ENCODE assay signal across 8 mouse cellular contexts in the genomic region with DNA sequence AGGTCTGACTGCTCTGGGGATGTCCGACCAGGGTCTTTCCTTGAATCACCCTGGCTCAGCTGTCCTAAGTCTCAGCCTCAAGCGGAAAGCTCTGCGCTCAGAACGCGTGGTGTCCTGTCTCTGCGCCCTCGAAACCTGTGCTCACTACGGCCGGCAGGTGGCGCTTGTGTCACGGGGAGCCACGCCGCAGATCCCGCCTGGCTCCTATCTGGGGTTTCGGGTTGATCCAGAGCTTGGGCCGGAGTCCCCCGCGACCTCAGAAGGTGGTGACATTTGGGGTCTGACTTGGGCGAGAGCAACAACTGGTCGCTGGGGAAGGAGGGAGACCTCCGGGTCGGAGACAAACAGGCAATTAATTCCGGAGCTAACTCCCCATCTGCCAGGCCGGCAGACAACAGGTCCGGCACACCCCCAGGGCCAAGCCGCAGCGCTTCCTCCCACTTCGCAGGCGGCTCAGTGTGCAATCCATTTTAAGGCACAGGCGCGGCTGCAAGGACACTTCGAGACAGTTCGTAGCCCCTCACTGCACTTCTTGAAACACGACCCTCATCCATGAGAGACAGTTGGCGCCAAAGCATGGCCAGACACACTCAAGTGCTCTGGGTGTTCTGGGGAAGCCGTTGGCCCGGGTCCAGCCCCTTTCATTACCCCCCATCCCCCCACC. TPM values are rescaled to one million over a fixed set of nuclear protein-coding genes. Genes with fewer than 3 reads are reported as not detected.
A peak's percentile ranks its signal among the peaks of the same experiment; 100 is the strongest.
DNase-seq lines count a peak whose midpoint lies in the region; ATAC-seq lines count a peak whose summit lies in the region.

No protein-coding gene starts in this region.

- no peak overlapping the region for H3K9ac ChIP-seq in heart, embryonic 15.5 days
- no peak overlapping the region for H3K9ac ChIP-seq in liver, embryonic 11.5 days (ENCODE audit: low read depth, low read length)
- H3K9ac ChIP-seq in stomach, embryonic 14.5 days (replicated peaks; ENCODE audit: low read depth, low read length), result no peak overlapping the region

- H3K4me3 ChIP-seq in brown adipose tissue, adult 24 weeks (ENCODE audit: insufficient read depth, low read depth, low read length), result peak overlapping the region; percentile 95
- H3K4me3 ChIP-seq in forebrain, embryonic 10.5 days, result peak overlapping the region; percentile 64
- H3K4me3 ChIP-seq in heart, embryonic 15.5 days, result peak overlapping the region; percentile 60
- peak overlapping the region; percentile 41 for H3K4me3 ChIP-seq in liver, embryonic 11.5 days (ENCODE audit: low read depth, low read length)
- H3K4me3 ChIP-seq in stomach, embryonic 14.5 days (ENCODE audit: low read depth, low read length), result peak overlapping the region; percentile 55

- peaks cover 88% of the 10 kb centered on the region for H3K27me3 ChIP-seq in forebrain, embryonic 10.5 days (ENCODE audit: poor library complexity, severe bottlenecking)
- peaks cover 85% of the 10 kb centered on the region for H3K27me3 ChIP-seq in heart, embryonic 15.5 days
- peaks cover 80% of the 10 kb centered on the region for H3K27me3 ChIP-seq in liver, embryonic 11.5 days (replicated peaks; ENCODE audit: control insufficient read depth, insufficient read depth, low read length)
- peaks cover 35% of the 10 kb centered on the region for H3K27me3 ChIP-seq in stomach, embryonic 14.5 days (ENCODE audit: control insufficient read depth, insufficient read depth, low read length)

- peak; percentile 49 to 62 for DNase-seq in CD8-positive naive resting alpha-beta T cell, adult 2 months (ENCODE audit: low read depth in 2 of 2, low spot score in 2 of 2)
- DNase-seq in forebrain, embryonic 10.5 days (ENCODE audit: extremely low spot score, low spot score), result peak; percentile 91
- peak; percentile 92 for DNase-seq in kidney, postnatal 10 days
- DNase-seq in liver, embryonic 11.5 days (ENCODE audit: low spot score), result peak; percentile 82
- DNase-seq in natural killer cell, adult 2 months (ENCODE audit: low spot score in 2 of 2), result peak; percentile 49 to 67

- peaks cover 9% of the 10 kb centered on the region; the same call in 1 of the 2 replicates for H3K4me1 ChIP-seq in brown adipose tissue, adult 24 weeks (ENCODE audit: control insufficient read depth, insufficient read depth, insufficient read length, low read length)
- peaks cover 87% of the 10 kb centered on the region for H3K4me1 ChIP-seq in forebrain, embryonic 10.5 days
- H3K4me1 ChIP-seq in heart, embryonic 15.5 days (replicated peaks), result peaks cover 45% of the 10 kb centered on the region
- peaks cover 16% of the 10 kb centered on the region; the same call in 1 of the 2 replicates for H3K4me1 ChIP-seq in liver, embryonic 11.5 days (replicated peaks; ENCODE audit: control insufficient read depth, insufficient read depth, low read length)
- peaks cover 17% of the 10 kb centered on the region for H3K4me1 ChIP-seq in stomach, embryonic 14.5 days (ENCODE audit: control insufficient read depth, insufficient read depth, low read length)

- peaks cover 11% of the 10 kb centered on the region for H3K36me3 ChIP-seq in forebrain, embryonic 10.5 days (replicated peaks)
- H3K36me3 ChIP-seq in heart, embryonic 15.5 days, result no peaks in the 10 kb centered on the region
- H3K36me3 ChIP-seq in liver, embryonic 11.5 days (ENCODE audit: control insufficient read depth, insufficient read depth, low read length), result no peaks in the 10 kb centered on the region
- H3K36me3 ChIP-seq in stomach, embryonic 14.5 days (ENCODE audit: control insufficient read depth, insufficient read depth, low read length), result no peaks in the 10 kb centered on the region

- H3K4me2 ChIP-seq in heart, embryonic 15.5 days, result peak overlapping the region; percentile 92
- peak overlapping the region; percentile 67 for H3K4me2 ChIP-seq in liver, embryonic 11.5 days
- H3K4me2 ChIP-seq in stomach, embryonic 14.5 days (replicated peaks; ENCODE audit: low read depth, low read length), result peak overlapping the region; percentile 87

- WGBS in forebrain, embryonic 10.5 days, result under 1% methylated on average over 37 of the region's 37 CpGs
- WGBS in heart, embryonic 15.5 days, result under 1% methylated on average over 37 of the region's 37 CpGs
- under 1% methylated on average over 37 of the region's 37 CpGs for WGBS in liver, embryonic 11.5 days
- WGBS in stomach, embryonic 14.5 days, result under 1% methylated on average over 37 of the region's 37 CpGs

- no peaks in the 10 kb centered on the region for H3K9me3 ChIP-seq in forebrain, embryonic 10.5 days
- no peaks in the 10 kb centered on the region for H3K9me3 ChIP-seq in heart, embryonic 15.5 days (replicated peaks)
- no peaks in the 10 kb centered on the region for H3K9me3 ChIP-seq in liver, embryonic 11.5 days (ENCODE audit: control insufficient read depth, low read length)
- no peaks in the 10 kb centered on the region for H3K9me3 ChIP-seq in stomach, embryonic 14.5 days (ENCODE audit: control insufficient read depth, low read depth, low read length)

- H3K27ac ChIP-seq in brown adipose tissue, adult 24 weeks (replicated peaks; ENCODE audit: low read depth, low read length), result 0 out of 2 replicates have a peak overlapping the region, but pooled peaks have one; percentile 33
- H3K27ac ChIP-seq in forebrain, embryonic 10.5 days, result peak overlapping the region; percentile 88
- peak overlapping the region; percentile 14; the same call in 1 of the 2 replicates for H3K27ac ChIP-seq in heart, embryonic 15.5 days
- no peak overlapping the region for H3K27ac ChIP-seq in liver, embryonic 11.5 days (ENCODE audit: low read depth, low read length)
- H3K27ac ChIP-seq in stomach, embryonic 14.5 days (ENCODE audit: low read length), result no peak overlapping the region

- peak; percentile 67 for ATAC-seq in heart, embryonic 15.5 days (replicated peaks; ENCODE audit: insufficient number of reproducible peaks, insufficient read depth, low FRiP score, low read depth)
- peak; percentile 37 for ATAC-seq in liver, embryonic 11.5 days (replicated peaks; ENCODE audit: low FRiP score)
- no peak; the same call in 1 of the 2 replicates for ATAC-seq in stomach, embryonic 14.5 days (ENCODE audit: insufficient number of reproducible peaks, insufficient read depth, low FRiP score, low read depth)

RNA-seq across cellular contexts. Expression of a gene that starts 0.7 kb away (rescaled TPM):
- polyA plus RNA-seq in brown adipose tissue, adult 24 weeks (2012; ENCODE audit: insufficient read depth, insufficient read length, missing spikeins), result 1.9 and 3.2 TPM in 2 replicates
- polyA plus RNA-seq in forebrain, embryonic 10.5 days (2016; fragmentation: Nextera tagmentation; extraction: Ambion mirVana), result 3.8 and 4.4 TPM in 2 replicates
- 2.4 and 3.1 TPM in 2 replicates for polyA plus RNA-seq in heart, embryonic 15.5 days (2015; fragmentation: Nextera tagmentation; extraction: Ambion mirVana)
- 0.52 and 0.59 TPM in 2 replicates for polyA plus RNA-seq in liver, embryonic 11.5 days (2014; fragmentation: Nextera tagmentation; extraction: Ambion mirVana)
- polyA plus RNA-seq in stomach, embryonic 14.5 days (2014; fragmentation: Nextera tagmentation; extraction: Ambion mirVana), result 2.9 and 3.0 TPM in 2 replicates

RNA-seq across cellular contexts. Expression of a gene that starts 38.9 kb away (rescaled TPM):
- 60.4 and 84.2 TPM in 2 replicates for polyA plus RNA-seq in brown adipose tissue, adult 24 weeks (2012; ENCODE audit: insufficient read depth, insufficient read length, missing spikeins)
- 1.3 and 2.0 TPM in 2 replicates for polyA plus RNA-seq in forebrain, embryonic 10.5 days (2016; fragmentation: Nextera tagmentation; extraction: Ambion mirVana)
- 0.34 and 0.45 TPM in 2 replicates for polyA plus RNA-seq in heart, embryonic 15.5 days (2015; fragmentation: Nextera tagmentation; extraction: Ambion mirVana)
- 0.38 and 0.73 TPM in 2 replicates for polyA plus RNA-seq in liver, embryonic 11.5 days (2014; fragmentation: Nextera tagmentation; extraction: Ambion mirVana)
- polyA plus RNA-seq in stomach, embryonic 14.5 days (2014; fragmentation: Nextera tagmentation; extraction: Ambion mirVana), result 1.7 TPM in 2 replicates

Comparison
In these comparisons a context has a peak if more than half of its experiments do, and no peak if none do; other contexts are left out.
1. H3K27ac ChIP-seq: peak in brown adipose tissue, adult 24 weeks (single experiment), forebrain, embryonic 10.5 days (single experiment) and heart, embryonic 15.5 days (single experiment); none in liver, embryonic 11.5 days (single experiment) and stomach, embryonic 14.5 days (single experiment).
2. H3K4me3 ChIP-seq: peak in every context shown above with its lines; median percentile 95 in brown adipose tissue, adult 24 weeks; 64 in forebrain, embryonic 10.5 days; 60 in heart, embryonic 15.5 days; 55 in stomach, embryonic 14.5 days; 41 in liver, embryonic 11.5 days.
3. RNA of a gene that starts 38.9 kb away (polyA plus RNA-seq): 60.4 to 84.2 TPM in brown adipose tissue, adult 24 weeks; 1.7 TPM in stomach, embryonic 14.5 days, 1.3 to 2.0 TPM in forebrain, embryonic 10.5 days, 0.38 to 0.73 TPM in liver, embryonic 11.5 days and 0.34 to 0.45 TPM in heart, embryonic 15.5 days; every median in the first group is over 10 times any median in the second.
4. Peak in every context shown above with its lines, with median percentiles within 50 percentile points of each other: DNase-seq and H3K4me2 ChIP-seq.